In genomic region chr1:20943016-20943415, GRCm38 (mm10) we compare ENCODE assay signal across 21 mouse cellular contexts. TPM values are rescaled to one million over a fixed set of nuclear protein-coding genes. Genes with fewer than 3 reads are reported as not detected.
DNase-seq lines count a peak whose midpoint lies in the region; ATAC-seq and TF ChIP-seq lines count a peak whose summit lies in the region.
"Had no signal": no experiment of that assay in that cellular context is flagged by ENCODE, and none has a peak within 500 bp of the region (broad histone marks: within the 10 kb centered on the region; RNA-seq: fewer than 3 reads in every experiment).

No protein-coding gene starts in this region.

- no peaks in the 10 kb centered on the region for H3K9me3 ChIP-seq in forebrain, postnatal 0 days (ENCODE audit: low read length)
- H3K9me3 ChIP-seq in forebrain, embryonic 13.5 days (replicated peaks) = peaks cover 4% of the 10 kb centered on the region; the same call in 1 of the 2 replicates
- no peaks in the 10 kb centered on the region for H3K9me3 ChIP-seq in liver, embryonic 14.5 days (ENCODE audit: control insufficient read depth, low read length)
- H3K9me3 ChIP-seq in liver, embryonic 11.5 days (ENCODE audit: control insufficient read depth, low read length) = no peaks in the 10 kb centered on the region
- peaks cover 2% of the 10 kb centered on the region for H3K9me3 ChIP-seq in CH12.LX (replicated peaks; ENCODE audit: low read length)
- no peaks in the 10 kb centered on the region for H3K9me3 ChIP-seq in embryonic facial prominence, embryonic 10.5 days
- H3K9me3 ChIP-seq: midbrain, embryonic 10.5 days; neural tube, embryonic 13.5 days had no signal

- no peak for TF ChIP-seq RAD21 in CH12.LX (IDR thresholded peaks at IDR 0.05; ENCODE audit: low read depth, low read length)

- H3K27ac ChIP-seq in forebrain, postnatal 0 days (ENCODE audit: low read depth, low read length) = no peak overlapping the region
- H3K27ac ChIP-seq in forebrain, embryonic 13.5 days = no peak overlapping the region
- H3K27ac ChIP-seq in liver, embryonic 14.5 days = no peak overlapping the region
- H3K27ac ChIP-seq in liver, embryonic 11.5 days (ENCODE audit: low read depth, low read length) = no peak overlapping the region
- no peak overlapping the region for H3K27ac ChIP-seq in CH12.LX (ENCODE audit: insufficient read depth, low read depth)
- H3K27ac ChIP-seq in embryonic facial prominence, embryonic 10.5 days (replicated peaks) = no peak overlapping the region
- H3K27ac ChIP-seq: hindbrain, embryonic 14.5 days; macrophage; midbrain, embryonic 10.5 days; neural tube, embryonic 13.5 days had no signal

- no peak for TF ChIP-seq EP300 in liver, embryonic 14.5 days (IDR thresholded peaks at IDR 0.05; ENCODE audit: low read depth)
- TF ChIP-seq EP300 in CH12.LX (IDR thresholded peaks at IDR 0.05; ENCODE audit: low read length) = no peak

- dilution Hi-C loops in CH12.LX (cut with MboI; ENCODE audit: extremely low pct_ligation_motif_present, extremely low pct_unique_long_range_greater_than_20kb, low sequenced_read_pairs) = no loop called here

- no peaks in the 10 kb centered on the region for H3K79me2 ChIP-seq in CH12.LX (replicated peaks; ENCODE audit: control insufficient read depth, extremely low read depth, insufficient read depth, poor library complexity, severe bottlenecking)

- in situ Hi-C loops in CH12.LX (cut with MboI; ENCODE audit: low pct_ligation_motif_present, low pct_unique_long_range_greater_than_20kb, low sequenced_read_pairs) = no loop called here

- DNase-seq in forebrain, postnatal 0 days = no peak
- no peak for DNase-seq in liver, embryonic 14.5 days (ENCODE audit: low read depth in 3 of 3, low spot score in 3 of 3)
- no peak for DNase-seq in liver, embryonic 11.5 days (ENCODE audit: low spot score)
- DNase-seq in CH12.LX (ENCODE audit: extremely low read depth) (peak; percentile 11), R1 (ENCODE audit: low read depth, low spot score) (peak; percentile 75)
- DNase-seq in embryonic facial prominence, embryonic 10.5 days (ENCODE audit: low spot score) = no peak
- DNase-seq in ovary, adult 18-20 months (ENCODE audit: low spot score) = no peak
- DNase-seq: adrenal gland, postnatal 14 days; B cell, adult 2 months; cerebellum, postnatal 14 days; heart, postnatal 14 days; kidney, adult 11 months; left cerebral cortex, postnatal 4 days; thymus, postnatal 25 days had no signal

- no peak overlapping the region for H3K4me3 ChIP-seq in forebrain, postnatal 0 days (ENCODE audit: low read depth, low read length)
- no peak overlapping the region for H3K4me3 ChIP-seq in forebrain, embryonic 13.5 days
- H3K4me3 ChIP-seq in liver, embryonic 14.5 days (ENCODE audit: insufficient read depth in 1 of 2, low read depth in 2 of 2, low read length in 2 of 2) = no peak overlapping the region
- no peak overlapping the region for H3K4me3 ChIP-seq in liver, embryonic 11.5 days (ENCODE audit: low read depth, low read length)
- H3K4me3 ChIP-seq in CH12.LX (replicated peaks in 1 of 3; ENCODE audit: low read depth in 2 of 3, low read length in 2 of 3, poor library complexity in 1 of 3) = no peak overlapping the region
- H3K4me3 ChIP-seq in embryonic facial prominence, embryonic 10.5 days = no peak overlapping the region
- H3K4me3 ChIP-seq: heart, embryonic 12.5 days; midbrain, embryonic 10.5 days; neural tube, embryonic 13.5 days had no signal

- H3K4me1 ChIP-seq in forebrain, postnatal 0 days (ENCODE audit: insufficient read depth) = 0 out of 2 replicates have a peak, but pooled peaks cover 6% of the 10 kb centered on the region
- no peaks in the 10 kb centered on the region for H3K4me1 ChIP-seq in forebrain, embryonic 13.5 days
- no peaks in the 10 kb centered on the region for H3K4me1 ChIP-seq in liver, embryonic 14.5 days (replicated peaks; ENCODE audit: control insufficient read depth in 2 of 2, insufficient read depth in 2 of 2, low read length in 1 of 2)
- no peaks in the 10 kb centered on the region for H3K4me1 ChIP-seq in liver, embryonic 11.5 days (replicated peaks; ENCODE audit: control insufficient read depth, insufficient read depth, low read length)
- H3K4me1 ChIP-seq in CH12.LX (ENCODE audit: control insufficient read depth in 1 of 2, insufficient read depth in 2 of 2) = peaks cover 0 to 3% of the 10 kb centered on the region in 2 experiments; a peak in 1 of 4 replicates
- no peaks in the 10 kb centered on the region for H3K4me1 ChIP-seq in embryonic facial prominence, embryonic 10.5 days
- H3K4me1 ChIP-seq: heart, embryonic 12.5 days; midbrain, embryonic 10.5 days; neural tube, embryonic 13.5 days had no signal

- no peak overlapping the region for H3K9ac ChIP-seq in forebrain, postnatal 0 days
- H3K9ac ChIP-seq in forebrain, embryonic 13.5 days = no peak overlapping the region
- no peak overlapping the region for H3K9ac ChIP-seq in liver, embryonic 14.5 days (replicated peaks)
- H3K9ac ChIP-seq in liver, embryonic 11.5 days (ENCODE audit: low read depth, low read length) = no peak overlapping the region
- H3K9ac ChIP-seq in CH12.LX (ENCODE audit: insufficient read depth, low read depth) = no peak overlapping the region
- H3K9ac ChIP-seq: heart, embryonic 12.5 days; hindbrain, embryonic 14.5 days; neural tube, embryonic 13.5 days had no signal

- no peaks in the 10 kb centered on the region for H3K27me3 ChIP-seq in forebrain, postnatal 0 days (ENCODE audit: insufficient read depth, low read length)
- no peaks in the 10 kb centered on the region for H3K27me3 ChIP-seq in forebrain, embryonic 13.5 days
- H3K27me3 ChIP-seq in liver, embryonic 14.5 days (ENCODE audit: control insufficient read depth, insufficient read depth, low read length) = no peaks in the 10 kb centered on the region
- no peaks in the 10 kb centered on the region for H3K27me3 ChIP-seq in liver, embryonic 11.5 days (replicated peaks; ENCODE audit: control insufficient read depth, insufficient read depth, low read length)
- H3K27me3 ChIP-seq in CH12.LX (replicated peaks) = no peaks in the 10 kb centered on the region
- no peaks in the 10 kb centered on the region for H3K27me3 ChIP-seq in embryonic facial prominence, embryonic 10.5 days (replicated peaks; ENCODE audit: low read depth, poor library complexity, severe bottlenecking)
- H3K27me3 ChIP-seq: heart, embryonic 12.5 days; neural tube, embryonic 13.5 days had no signal

- no peak for ATAC-seq in forebrain, postnatal 0 days
- ATAC-seq in forebrain, embryonic 13.5 days = no peak
- ATAC-seq in liver, embryonic 14.5 days (ENCODE audit: insufficient read depth) = no peak
- ATAC-seq in liver, embryonic 11.5 days (replicated peaks; ENCODE audit: low FRiP score) = no peak
- ATAC-seq: forebrain, embryonic 16.5 days had no signal

- no peaks in the 10 kb centered on the region for H3K36me3 ChIP-seq in forebrain, postnatal 0 days (ENCODE audit: insufficient read depth)
- no peaks in the 10 kb centered on the region for H3K36me3 ChIP-seq in forebrain, embryonic 13.5 days (ENCODE audit: poor library complexity, severe bottlenecking)
- H3K36me3 ChIP-seq in liver, embryonic 14.5 days (replicated peaks; ENCODE audit: control insufficient read depth, insufficient read depth, low read depth) = no peaks in the 10 kb centered on the region
- no peaks in the 10 kb centered on the region for H3K36me3 ChIP-seq in liver, embryonic 11.5 days (ENCODE audit: control insufficient read depth, insufficient read depth, low read length)
- H3K36me3 ChIP-seq in CH12.LX (replicated peaks in 1 of 2; ENCODE audit: control insufficient read depth in 1 of 2, insufficient read depth in 1 of 2, low read length in 1 of 2) = no peaks in the 10 kb centered on the region
- H3K36me3 ChIP-seq in embryonic facial prominence, embryonic 10.5 days (replicated peaks) = no peaks in the 10 kb centered on the region
- H3K36me3 ChIP-seq: heart, embryonic 12.5 days; midbrain, embryonic 10.5 days; neural tube, embryonic 13.5 days had no signal

- TF ChIP-seq CTCF in forebrain, postnatal 0 days (IDR thresholded peaks at IDR 0.05; ENCODE audit: low read depth) = peak; percentile 17; the same call in 1 of the 2 replicates
- TF ChIP-seq CTCF in liver, embryonic 14.5 days (IDR thresholded peaks at IDR 0.05; ENCODE audit: low read depth) = peak; percentile 38
- peak in 1 of 2 experiments; percentile 33; a peak in 2 of 4 replicates for TF ChIP-seq CTCF in CH12.LX (conservative IDR thresholded peaks at IDR 0.05 in 1 of 2, IDR thresholded peaks at IDR 0.05 in 1 of 2; ENCODE audit: low read depth in 2 of 2, low read length in 2 of 2)

- H3K4me2 ChIP-seq in forebrain, postnatal 0 days (ENCODE audit: low read depth) = no peak overlapping the region
- H3K4me2 ChIP-seq in forebrain, embryonic 13.5 days = no peak overlapping the region
- H3K4me2 ChIP-seq in liver, embryonic 14.5 days (ENCODE audit: low read depth) = no peak overlapping the region
- no peak overlapping the region for H3K4me2 ChIP-seq in liver, embryonic 11.5 days
- no peak overlapping the region for H3K4me2 ChIP-seq in CH12.LX (ENCODE audit: insufficient read depth, low read depth, poor library complexity, severe bottlenecking)
- H3K4me2 ChIP-seq: heart, embryonic 12.5 days; hindbrain, embryonic 14.5 days; neural tube, embryonic 13.5 days had no signal

- no peak for TF ChIP-seq POLR2A in CH12.LX (IDR thresholded peaks at IDR 0.05; ENCODE audit: low read depth, low read length)

- 99% methylated on average over 2 of the region's 2 CpGs for WGBS in forebrain, postnatal 0 days
- WGBS in forebrain, embryonic 13.5 days = 100% methylated on average over 2 of the region's 2 CpGs
- WGBS in liver, embryonic 14.5 days (ENCODE audit: insufficient replicate concordance) = 83% methylated on average over 2 of the region's 2 CpGs
- WGBS in liver, embryonic 11.5 days = 95% methylated on average over 2 of the region's 2 CpGs
- 94% methylated on average over 2 of the region's 2 CpGs for WGBS in embryonic facial prominence, embryonic 10.5 days

RNA-seq across cellular contexts. Expression of gene Efhc1, which starts 8.4 kb away (rescaled TPM):
- 3.0 and 7.6 TPM in 2 replicates for total RNA-seq in forebrain, postnatal 0 days (2014; rRNA removed)
- polyA plus RNA-seq in forebrain, postnatal 0 days (2015; fragmentation: Nextera tagmentation; extraction: Ambion mirVana) = 2.2 and 3.1 TPM in 2 replicates
- 1.5 and 2.0 TPM in 2 replicates for polyA plus RNA-seq in forebrain, embryonic 13.5 days (2015; fragmentation: Nextera tagmentation; extraction: Ambion mirVana)
- 0.21 and 1.1 TPM in 2 replicates for polyA plus RNA-seq in liver, embryonic 14.5 days (2012; rRNA removed)
- polyA plus RNA-seq in liver, embryonic 14.5 days (2014; fragmentation: Nextera tagmentation; extraction: Ambion mirVana) = 0.32 and 0.53 TPM in 2 replicates
- 0.58 and 1.2 TPM in 2 replicates for polyA plus RNA-seq in liver, embryonic 11.5 days (2014; fragmentation: Nextera tagmentation; extraction: Ambion mirVana)
- total RNA-seq in CH12.LX (2012; rRNA removed) (not detected in 2 replicates), CH12.LX (2014; rRNA removed) (not detected in 2 replicates)
- not detected in 2 replicates for polyA plus RNA-seq in CH12.LX (2012; ENCODE audit: insufficient read length, low read depth)
- 2.2 and 2.5 TPM in 2 replicates for polyA plus RNA-seq in embryonic facial prominence, embryonic 10.5 days (2016; fragmentation: Nextera tagmentation; extraction: Ambion mirVana)

RNA-seq across cellular contexts. Expression of gene Paqr8, which starts 52.6 kb away (rescaled TPM):
- total RNA-seq in forebrain, postnatal 0 days (2014; rRNA removed) = 45.5 and 55.9 TPM in 2 replicates
- polyA plus RNA-seq in forebrain, postnatal 0 days (2015; fragmentation: Nextera tagmentation; extraction: Ambion mirVana) = 14.9 and 25.8 TPM in 2 replicates
- 12.7 and 14.2 TPM in 2 replicates for polyA plus RNA-seq in forebrain, embryonic 13.5 days (2015; fragmentation: Nextera tagmentation; extraction: Ambion mirVana)
- 0.12 and 0.16 TPM in 2 replicates for polyA plus RNA-seq in liver, embryonic 14.5 days (2012; rRNA removed)
- 0.13 and 0.29 TPM in 2 replicates for polyA plus RNA-seq in liver, embryonic 14.5 days (2014; fragmentation: Nextera tagmentation; extraction: Ambion mirVana)
- 1.4 and 1.9 TPM in 2 replicates for polyA plus RNA-seq in liver, embryonic 11.5 days (2014; fragmentation: Nextera tagmentation; extraction: Ambion mirVana)
- total RNA-seq in CH12.LX (2012; rRNA removed) = 0.29 and 0.38 TPM in 2 replicates
- 1.1 TPM in 2 replicates for total RNA-seq in CH12.LX (2014; rRNA removed)
- polyA plus RNA-seq in CH12.LX (2012; ENCODE audit: insufficient read length, low read depth) = 1.3 and 1.4 TPM in 2 replicates
- polyA plus RNA-seq in embryonic facial prominence, embryonic 10.5 days (2016; fragmentation: Nextera tagmentation; extraction: Ambion mirVana) = 4.0 and 4.4 TPM in 2 replicates

Comparison
In these comparisons a context has a peak if more than half of its experiments do, and no peak if none do; other contexts are left out.
1. DNase-seq: peak in CH12.LX (single experiment) and R1 (single experiment); none in forebrain, postnatal 0 days (single experiment), liver, embryonic 14.5 days (0 of 3), liver, embryonic 11.5 days (single experiment), embryonic facial prominence, embryonic 10.5 days (single experiment) and ovary, adult 18-20 months (single experiment).